Mouse (Mus musculus) liver, embryonic 12.5 days (tissue): ENCODE data around the gene Hoxd9. TPM values are rescaled to one million over a fixed set of nuclear protein-coding genes. Genes with fewer than 3 reads are reported as not detected.

ENCODE experiments used
- ATAC-seq: fragments of 200-750 bp; cut with Nextera tagmentation; 2 replicates; pipeline ENCODE4 v1.8.0; 2017; ENCODE audit warnings: moderate number of reproducible peaks, mild to moderate bottlenecking, moderate library complexity
- H3K27ac ChIP-seq: fragments of 300-500 bp; sonication (generic); 2 replicates; pipeline ENCODE4 v1.5.1; 2016; ENCODE audit warnings: mild to moderate bottlenecking
- H3K27me3 ChIP-seq: fragments of 300-500 bp; sonication (generic); replicated peaks from 2 replicates; pipeline ENCODE4 v1.6.1; 2016; ENCODE audit warnings: mild to moderate bottlenecking, moderate library complexity
- H3K36me3 ChIP-seq: fragments of 300-500 bp; sonication (generic); 2 replicates; pipeline ENCODE4 v1.6.1; 2016; ENCODE audit warnings: mild to moderate bottlenecking, moderate library complexity
- H3K4me1 ChIP-seq: fragments of 300-500 bp; sonication (generic); 2 replicates; pipeline ENCODE4 v1.6.1; 2016
- H3K4me2 ChIP-seq: fragments of 300-500 bp; sonication (generic); 2 replicates; pipeline ENCODE4 v1.6.1; 2016; ENCODE audit warnings: mild to moderate bottlenecking, moderate library complexity
- H3K4me3 ChIP-seq: fragments of 300-500 bp; sonication (generic); 2 replicates; pipeline ENCODE4 v1.5.1; 2016; ENCODE audit warnings: mild to moderate bottlenecking, moderate library complexity
- H3K9ac ChIP-seq: fragments of 300-500 bp; sonication (generic); 2 replicates; pipeline ENCODE4 v1.6.1; 2016; ENCODE audit warnings: mild to moderate bottlenecking, moderate library complexity
- H3K9me3 ChIP-seq: fragments of 300-500 bp; sonication (generic); replicated peaks from 2 replicates; pipeline ENCODE4 v1.6.1; 2016; ENCODE audit warnings: mild to moderate bottlenecking, moderate library complexity
- WGBS: fragments of 180-500 bp; shearing (Covaris S2); methylation state at CpG from one replicate; pipeline ENCODE4 v1.1.7; 2016; ENCODE audit not compliant: insufficient replicate concordance; 5-methylcytosine and 5-hydroxymethylcytosine counted together
- polyA plus RNA-seq: library from polyadenylated mRNA; unstranded; fragments of >200 nt; fragmentation: Nextera tagmentation; extraction: Ambion mirVana; gene quantifications from 2 replicates; pipeline ENCODE4 v1.2.1, GENCODE M21; 2016

Hoxd9 gene
- polyA plus RNA-seq, 1 experiment from 2014 or later: 0.06 TPM

DNA sequence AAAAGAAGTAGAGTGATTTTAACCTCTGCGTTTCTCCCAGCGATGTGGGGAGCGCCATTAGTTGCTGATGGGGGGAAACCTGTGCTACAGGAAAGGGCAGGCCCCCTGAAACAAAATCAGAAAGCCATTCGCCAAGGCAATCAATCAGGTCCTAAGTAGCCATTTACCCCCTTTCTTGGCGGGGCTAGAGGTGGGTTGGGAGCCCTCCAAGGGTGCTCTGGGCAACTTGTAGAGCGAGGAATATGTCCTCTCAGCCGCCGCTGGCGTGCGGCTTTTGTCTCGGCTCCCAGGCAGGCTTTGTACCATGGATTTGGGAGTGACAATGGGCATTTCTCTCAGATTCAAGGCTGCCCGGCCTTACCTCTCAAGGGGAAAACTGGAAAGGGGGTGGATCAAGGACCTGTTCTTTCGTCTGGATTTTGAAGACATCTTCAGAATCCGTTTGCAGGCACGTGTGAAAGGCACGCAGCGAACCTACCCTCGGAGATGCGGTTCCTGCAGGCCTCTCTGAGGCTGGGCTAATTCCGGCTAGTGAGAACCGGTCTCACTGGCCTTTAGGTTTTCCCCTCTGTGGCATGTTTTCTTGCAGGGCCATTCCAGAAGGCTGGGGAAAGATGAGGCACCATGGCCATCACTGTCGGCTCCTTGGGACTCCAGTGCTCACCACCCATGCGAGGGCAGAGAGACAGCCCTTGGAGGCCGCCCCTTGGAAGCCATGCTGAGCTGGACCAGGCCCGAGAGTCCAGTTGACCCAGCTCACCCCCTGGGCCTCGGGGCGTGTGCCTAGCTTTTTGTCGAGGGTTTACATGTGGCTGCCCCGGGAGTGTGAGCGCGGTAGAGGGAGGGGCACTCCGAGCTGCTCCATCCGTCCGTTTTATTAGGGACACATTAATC, 838 bp upstream of the Hoxd9 start:
- Histone ChIP-seq H3K4me1 (peaks cover 9% of the 10 kb centered on the region; the same call in 1 of the 2 replicates), H3K9me3 (no peaks in the 10 kb centered on the region), H3K36me3 (no peaks in the 10 kb centered on the region), H3K27me3 (peaks cover 100% of the 10 kb centered on the region), H3K27ac (no peak overlapping the region), H3K4me3 (no peak overlapping the region), H3K4me2 (no peak overlapping the region), H3K9ac (no peak overlapping the region)
- 5% methylated on average over 34 of the region's 34 CpGs for WGBS
- no peak for ATAC-seq

DNA sequence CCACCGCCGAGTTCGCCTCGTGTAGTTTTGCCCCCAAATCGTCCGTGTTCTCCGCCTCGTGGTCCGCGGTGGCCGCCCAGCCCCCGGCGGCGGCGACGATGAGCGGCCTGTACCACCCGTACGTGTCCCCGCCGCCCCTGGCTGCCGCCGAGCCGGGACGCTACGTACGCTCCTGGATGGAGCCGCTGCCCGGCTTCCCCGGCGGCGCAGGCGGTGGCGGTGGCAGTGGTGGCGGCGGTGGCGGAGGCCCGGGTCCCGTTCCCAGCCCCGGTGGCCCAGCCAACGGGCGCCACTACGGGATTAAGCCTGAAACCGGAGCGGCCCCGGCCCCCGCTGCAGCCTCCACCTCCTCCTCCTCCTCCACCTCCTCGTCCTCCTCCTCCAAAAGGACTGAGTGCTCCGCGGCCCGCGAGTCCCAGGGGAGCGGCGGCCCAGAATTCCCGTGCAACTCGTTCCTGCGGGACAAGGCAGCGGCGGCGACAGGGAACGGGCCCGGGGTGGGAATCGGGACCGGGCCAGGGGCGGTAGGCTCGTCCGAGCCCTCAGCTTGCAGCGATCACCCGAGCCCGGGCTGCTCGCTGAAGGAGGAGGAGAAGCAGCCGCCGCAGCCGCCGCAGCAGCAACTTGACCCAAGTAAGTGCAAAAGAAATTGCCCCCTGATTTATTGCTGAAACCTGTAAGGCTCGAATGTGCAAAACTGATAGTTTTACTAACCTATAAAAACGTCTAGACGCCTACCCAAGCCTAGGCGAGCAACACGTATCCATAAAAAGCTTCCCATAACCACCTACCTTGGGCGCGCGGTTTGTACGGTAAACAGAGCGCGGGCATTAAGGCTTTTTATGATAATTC, 900 bp downstream of the Hoxd9 start:
- no peak overlapping the region for H3K9ac ChIP-seq
- no peaks in the 10 kb centered on the region for H3K9me3 ChIP-seq
- peaks cover 100% of the 10 kb centered on the region for H3K27me3 ChIP-seq
- H3K4me1 ChIP-seq: peaks cover 9% of the 10 kb centered on the region; the same call in 1 of the 2 replicates
- H3K27ac ChIP-seq: no peak overlapping the region
- ATAC-seq: no peak
- H3K4me2 ChIP-seq: peak overlapping the region; percentile 55
- no peaks in the 10 kb centered on the region for H3K36me3 ChIP-seq
- 2% methylated on average over 64 of the region's 86 CpGs for WGBS
- peak overlapping the region; percentile 35 for H3K4me3 ChIP-seq

DNA sequence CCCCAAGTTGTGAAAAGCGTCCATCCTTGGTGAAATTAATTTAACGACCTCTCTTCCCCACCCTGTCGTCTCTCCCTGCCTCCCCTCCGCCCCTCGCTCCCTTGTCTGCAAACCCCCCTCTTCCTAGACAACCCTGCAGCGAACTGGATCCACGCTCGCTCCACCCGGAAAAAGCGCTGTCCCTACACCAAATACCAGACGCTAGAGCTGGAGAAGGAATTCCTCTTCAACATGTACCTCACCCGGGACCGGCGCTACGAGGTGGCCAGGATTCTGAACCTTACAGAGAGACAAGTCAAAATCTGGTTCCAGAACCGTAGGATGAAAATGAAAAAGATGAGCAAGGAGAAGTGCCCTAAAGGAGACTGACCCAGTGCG, 1.5 kb downstream of the Hoxd9 start:
- H3K4me2 ChIP-seq: no peak overlapping the region
- no peaks in the 10 kb centered on the region for H3K36me3 ChIP-seq
- H3K9ac ChIP-seq: no peak overlapping the region
- H3K4me3 ChIP-seq: no peak overlapping the region
- no peaks in the 10 kb centered on the region for H3K9me3 ChIP-seq
- no peak overlapping the region for H3K27ac ChIP-seq
- peaks cover 9% of the 10 kb centered on the region; the same call in 1 of the 2 replicates for H3K4me1 ChIP-seq
- WGBS: 2% methylated on average over 17 of the region's 17 CpGs
- no peak for ATAC-seq
- H3K27me3 ChIP-seq: peaks cover 100% of the 10 kb centered on the region

DNA sequence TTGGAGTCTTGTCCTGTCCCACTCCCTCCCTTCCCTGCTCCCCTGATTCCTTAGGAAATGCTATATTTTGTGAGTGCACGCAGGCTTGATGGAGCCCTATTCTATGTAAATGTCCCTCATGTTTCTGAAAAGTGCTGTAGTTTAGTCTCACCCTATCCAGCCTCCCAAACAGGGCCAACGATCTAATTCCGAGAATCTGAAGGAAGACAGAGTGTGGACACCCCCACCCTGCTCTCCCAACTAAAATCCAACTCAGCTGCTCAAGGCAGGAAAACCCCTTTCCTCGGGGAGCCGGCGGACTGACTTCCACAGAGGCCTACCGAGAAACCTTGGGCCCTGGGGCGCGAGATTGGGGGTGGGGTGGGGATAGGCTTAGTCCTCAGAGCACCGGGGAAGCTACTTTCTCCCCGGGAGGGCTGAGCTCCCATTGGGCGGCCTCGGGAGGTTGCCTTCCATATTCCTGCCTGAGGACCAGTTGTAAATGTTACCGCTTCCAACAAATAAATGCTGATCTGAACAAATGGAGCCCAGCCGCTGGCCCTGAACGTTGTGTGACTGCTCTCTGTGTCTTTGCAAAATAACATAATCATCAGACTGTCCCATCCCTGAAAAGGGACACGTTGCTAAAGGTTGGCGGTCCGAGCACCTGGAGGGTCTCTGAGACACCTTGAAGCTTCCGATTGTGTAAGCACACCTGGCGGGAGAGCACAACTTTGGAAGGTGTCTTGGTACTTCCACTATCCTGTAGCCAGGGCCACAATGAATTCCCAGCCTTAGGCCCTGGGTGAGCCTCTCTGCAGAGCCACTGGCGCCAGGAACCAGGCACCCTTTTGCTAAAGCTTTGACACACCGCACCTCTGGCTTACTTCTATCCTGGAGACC, 2.4 kb downstream of the Hoxd9 start:
- Histone ChIP-seq H3K4me2 (no peak overlapping the region), H3K9me3 (no peaks in the 10 kb centered on the region), H3K4me1 (peaks cover 13% of the 10 kb centered on the region; the same call in 1 of the 2 replicates), H3K9ac (no peak overlapping the region), H3K4me3 (no peak overlapping the region), H3K27me3 (peaks cover 100% of the 10 kb centered on the region), H3K27ac (no peak overlapping the region), H3K36me3 (no peaks in the 10 kb centered on the region)
- WGBS: 10% methylated on average over 23 of the region's 23 CpGs
- no peak for ATAC-seq

DNA sequence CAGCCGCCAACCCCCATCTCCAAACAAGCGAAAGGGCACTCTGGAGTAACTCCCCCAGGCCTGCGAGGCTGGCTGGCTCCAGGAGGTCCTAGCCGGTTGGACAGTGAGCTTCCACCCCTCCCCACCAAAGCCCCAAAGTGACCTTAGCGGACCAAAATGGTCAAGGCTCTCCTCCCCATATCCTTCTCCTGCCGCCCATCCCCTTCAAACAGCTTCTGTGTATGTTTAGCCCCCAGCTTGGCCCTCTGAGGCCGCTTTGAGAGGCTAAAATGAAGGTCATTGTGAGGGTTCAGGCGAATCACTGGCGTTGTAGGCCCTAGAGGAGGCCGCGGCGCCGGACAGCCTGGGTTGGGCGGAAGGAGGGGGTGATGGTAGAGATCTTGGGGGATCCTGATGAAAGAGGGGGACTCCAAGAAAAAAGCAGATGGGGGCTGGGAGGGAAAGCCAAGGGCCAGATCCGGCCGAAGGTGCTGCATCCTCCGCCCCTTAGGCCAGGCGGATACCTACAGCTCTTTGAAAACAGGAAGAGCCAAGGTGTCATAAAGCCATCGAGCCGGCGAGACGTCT, 3.1 kb downstream of the Hoxd9 start:
- H3K36me3 ChIP-seq: no peaks in the 10 kb centered on the region
- 13% methylated on average over 22 of the region's 22 CpGs for WGBS
- no peak overlapping the region for H3K4me3 ChIP-seq
- no peak overlapping the region for H3K9ac ChIP-seq
- no peaks in the 10 kb centered on the region for H3K9me3 ChIP-seq
- H3K4me1 ChIP-seq: peaks cover 20% of the 10 kb centered on the region
- ATAC-seq: no peak
- H3K27me3 ChIP-seq: peaks cover 100% of the 10 kb centered on the region
- H3K27ac ChIP-seq: no peak overlapping the region
- H3K4me2 ChIP-seq: no peak overlapping the region

DNA sequence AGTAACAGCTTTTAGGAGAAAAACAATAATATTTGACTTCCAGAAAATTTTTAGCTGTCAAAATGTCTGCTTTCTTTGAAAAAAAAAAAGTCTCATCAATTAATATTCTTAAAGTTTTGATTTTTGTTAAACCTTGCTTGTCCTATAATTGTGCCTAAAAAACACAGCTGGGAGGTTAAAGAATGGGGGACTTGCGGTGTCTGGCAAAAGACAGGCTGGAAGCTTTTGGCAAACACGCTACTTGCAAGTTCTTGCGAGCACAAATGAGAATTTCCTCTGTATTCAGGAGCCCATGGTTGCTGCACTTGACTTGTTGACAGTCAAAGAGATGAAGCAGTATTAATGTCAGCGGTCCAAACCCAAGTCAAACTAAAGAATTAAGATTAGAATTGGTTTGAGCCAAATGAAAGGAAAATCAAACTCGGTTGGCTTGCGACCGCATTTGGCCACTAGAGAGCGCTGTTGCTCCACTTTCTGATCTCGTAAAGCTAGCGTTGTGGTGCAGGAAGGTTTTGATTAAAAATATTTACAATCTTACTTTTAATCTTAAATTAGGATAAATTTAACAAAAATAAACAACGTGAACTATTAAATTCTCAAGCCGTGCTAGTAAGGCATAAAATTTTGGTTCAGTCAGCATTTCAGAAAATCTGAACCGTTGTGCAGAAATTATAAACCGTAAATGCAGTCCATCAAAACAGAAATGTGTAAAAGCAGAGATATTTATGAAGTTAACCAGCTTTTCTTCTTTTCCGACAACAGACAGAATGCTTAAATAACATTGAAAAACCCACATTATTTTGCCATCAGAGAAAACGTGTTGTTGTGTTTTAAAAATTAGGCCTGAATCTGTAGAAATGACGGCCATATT, 4.7 kb downstream of the Hoxd9 start:
- ATAC-seq: no peak
- WGBS: 15% methylated on average over 17 of the region's 17 CpGs
- Histone ChIP-seq H3K9ac (no peak overlapping the region), H3K4me3 (no peak overlapping the region), H3K27ac (no peak overlapping the region), H3K36me3 (no peaks in the 10 kb centered on the region), H3K4me2 (no peak overlapping the region), H3K9me3 (no peaks in the 10 kb centered on the region), H3K27me3 (peaks cover 99% of the 10 kb centered on the region), H3K4me1 (peaks cover 21% of the 10 kb centered on the region)

DNA sequence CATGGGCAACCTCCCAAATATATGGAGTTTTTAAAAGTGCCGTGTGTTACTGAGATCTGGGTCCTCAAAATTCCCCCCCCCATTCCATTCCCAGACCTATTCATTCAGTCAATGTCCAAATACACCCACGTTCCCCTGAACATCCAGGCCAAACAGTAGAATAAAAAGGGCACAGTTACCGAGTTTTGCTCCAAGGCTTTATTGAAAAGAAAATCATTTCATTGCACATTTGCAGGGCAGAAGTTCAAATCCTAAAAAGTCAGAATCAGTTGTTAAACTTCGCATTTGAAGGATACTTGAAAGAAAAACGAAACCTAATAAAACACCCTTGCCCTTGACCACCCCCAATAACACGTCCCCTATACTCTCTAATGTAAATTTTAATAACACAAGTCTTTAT, 5.3 kb downstream of the Hoxd9 start:
- WGBS: 27% methylated on average over 6 of the region's 6 CpGs
- H3K4me3 ChIP-seq: no peak overlapping the region
- no peak overlapping the region for H3K4me2 ChIP-seq
- H3K27ac ChIP-seq: no peak overlapping the region
- no peaks in the 10 kb centered on the region for H3K36me3 ChIP-seq
- no peak overlapping the region for H3K9ac ChIP-seq
- no peaks in the 10 kb centered on the region for H3K9me3 ChIP-seq
- peaks cover 99% of the 10 kb centered on the region for H3K27me3 ChIP-seq
- peaks cover 21% of the 10 kb centered on the region for H3K4me1 ChIP-seq
- no peak for ATAC-seq

DNA sequence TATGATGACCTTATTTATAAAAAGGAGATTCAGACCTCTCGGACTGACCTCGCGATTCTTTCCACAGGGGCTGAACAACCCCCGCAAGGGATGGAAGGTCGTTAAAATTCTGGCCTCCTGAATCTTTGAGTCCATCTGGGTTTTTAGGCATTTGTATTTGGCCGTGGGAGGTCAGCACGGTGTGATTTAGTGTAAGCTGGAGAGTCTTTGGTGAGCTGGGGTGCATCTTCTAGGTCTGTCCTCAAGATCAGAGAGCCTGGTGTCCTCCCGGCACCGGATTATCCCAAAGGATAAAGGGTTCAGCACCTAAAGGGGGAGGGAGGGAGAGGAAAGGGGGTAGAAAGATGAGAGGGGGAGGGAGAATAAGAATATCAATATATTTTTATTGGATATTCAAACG, 5.8 kb downstream of the Hoxd9 start:
- H3K27ac ChIP-seq: no peak overlapping the region
- no peak overlapping the region for H3K4me2 ChIP-seq
- no peaks in the 10 kb centered on the region for H3K9me3 ChIP-seq
- whole genome bisulfite sequencing: 13% methylated on average over 10 of the region's 10 CpGs
- no peak overlapping the region for H3K9ac ChIP-seq
- no peak for ATAC-seq
- H3K4me3 ChIP-seq: no peak overlapping the region
- no peaks in the 10 kb centered on the region for H3K36me3 ChIP-seq
- peaks cover 16% of the 10 kb centered on the region for H3K4me1 ChIP-seq
- H3K27me3 ChIP-seq: peaks cover 99% of the 10 kb centered on the region

DNA sequence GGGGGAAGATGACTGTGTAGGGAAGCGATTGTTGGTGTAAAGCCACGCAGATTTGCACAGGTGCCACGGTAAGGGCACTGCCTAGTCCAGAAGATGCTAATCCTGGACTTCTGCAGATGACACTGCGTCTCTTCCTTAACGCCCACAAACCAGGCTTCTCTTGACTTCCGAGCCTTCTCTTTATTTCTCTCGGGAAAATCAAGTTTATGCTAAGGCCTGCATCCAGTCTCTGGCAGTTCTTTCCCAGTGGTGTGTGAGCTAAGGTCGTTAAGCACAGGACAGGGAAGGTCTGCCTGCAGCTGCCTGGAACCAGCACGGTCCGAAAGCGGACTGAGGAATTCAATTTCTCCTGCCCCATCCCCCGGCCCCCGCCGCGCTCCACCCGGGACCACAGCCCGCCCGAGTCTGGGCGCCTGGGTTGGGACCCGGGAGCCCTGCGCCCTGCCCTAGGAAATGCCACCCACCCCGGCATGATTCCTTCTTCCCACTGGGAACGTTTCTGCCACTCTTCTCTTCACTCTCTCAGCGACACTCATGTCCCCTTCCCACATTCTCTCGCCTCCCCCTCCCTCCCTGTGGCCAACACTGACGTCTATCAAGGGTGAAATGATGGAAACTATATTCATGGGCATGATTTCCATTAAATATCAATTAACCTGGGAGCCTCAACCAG, 6.3 kb downstream of the Hoxd9 start:
- Histone ChIP-seq H3K4me3 (no peak overlapping the region), H3K9ac (no peak overlapping the region), H3K27me3 (peaks cover 99% of the 10 kb centered on the region), H3K27ac (no peak overlapping the region), H3K4me2 (no peak overlapping the region), H3K9me3 (no peaks in the 10 kb centered on the region), H3K4me1 (peaks cover 13% of the 10 kb centered on the region), H3K36me3 (no peaks in the 10 kb centered on the region)
- WGBS: 5% methylated on average over 26 of the region's 26 CpGs
- no peak for ATAC-seq

DNA sequence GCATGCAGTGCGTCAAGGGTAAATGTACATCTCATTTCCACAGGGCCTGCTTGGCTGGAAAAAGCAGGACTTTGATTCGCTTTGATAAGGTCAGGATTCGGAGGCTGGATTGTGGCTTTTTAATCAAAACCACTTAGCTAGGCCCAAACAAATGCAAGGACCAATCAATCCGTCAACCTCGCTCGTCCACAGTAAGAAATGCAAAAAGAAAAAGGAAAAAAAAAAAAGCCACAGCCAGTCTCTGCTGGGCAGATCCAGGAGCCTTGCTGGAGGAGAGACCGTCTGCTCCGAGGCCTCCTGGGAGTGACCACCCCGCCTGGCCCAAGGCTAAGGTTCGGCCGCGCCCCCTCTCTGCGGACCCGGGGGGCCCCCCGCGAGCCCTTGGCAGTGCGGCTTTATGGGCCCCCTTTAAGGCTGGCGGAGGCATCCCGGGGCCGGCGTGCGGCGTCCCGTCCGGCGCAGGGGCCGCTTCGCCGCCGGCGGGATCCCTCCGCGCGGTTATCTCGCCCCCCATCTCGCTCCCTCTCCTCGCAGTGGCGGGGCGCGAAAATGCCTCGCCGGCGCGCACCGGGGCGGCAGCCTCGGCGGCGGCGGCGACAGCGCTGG, 7.0 kb downstream of the Hoxd9 start, which contains the start of gene Hoxd8:
Gene Hoxd8, plus strand, starts transcription at position 223 of the 606 bp plus-strand sequence.
- 2% methylated on average over 45 of the region's 52 CpGs for WGBS
- Histone ChIP-seq H3K27ac (no peak within 1 kb of the TSS), H3K4me3 (peak within 1 kb of the TSS; percentile 47), H3K9ac (no peak within 1 kb of the TSS), H3K36me3 (no peaks in the 10 kb centered on the region), H3K9me3 (no peaks in the 10 kb centered on the region), H3K4me2 (peak within 1 kb of the TSS; percentile 59), H3K4me1 (peaks cover 13% of the 10 kb centered on the region), H3K27me3 (peaks cover 99% of the 10 kb centered on the region)
- ATAC-seq: no peak
